Mouse (Mus musculus): ENCODE data around the gene Cebpe. TPM values are rescaled to one million over a fixed set of nuclear protein-coding genes. Genes with fewer than 3 reads are reported as not detected.

The Cebpe gene
- not detected for total RNA-seq (2018; cell fraction: chromatin; rRNA removed)
- under 1 TPM in 21 of 26 experiments, not detected in 5; 0.10 to 0.47 (median 0.19) TPM for total RNA-seq (2018; cell fraction: cytosol; rRNA removed)
- under 1 TPM in 5 of 26 experiments, not detected in 21; 0.44 to 0.98 (median 0.65) TPM for total RNA-seq (2018; cell fraction: nucleus; rRNA removed)
- 0.42 to 0.85 TPM in 2 of 3 replicates, not detected in the other for polyA plus RNA-seq (2018)

DNA sequence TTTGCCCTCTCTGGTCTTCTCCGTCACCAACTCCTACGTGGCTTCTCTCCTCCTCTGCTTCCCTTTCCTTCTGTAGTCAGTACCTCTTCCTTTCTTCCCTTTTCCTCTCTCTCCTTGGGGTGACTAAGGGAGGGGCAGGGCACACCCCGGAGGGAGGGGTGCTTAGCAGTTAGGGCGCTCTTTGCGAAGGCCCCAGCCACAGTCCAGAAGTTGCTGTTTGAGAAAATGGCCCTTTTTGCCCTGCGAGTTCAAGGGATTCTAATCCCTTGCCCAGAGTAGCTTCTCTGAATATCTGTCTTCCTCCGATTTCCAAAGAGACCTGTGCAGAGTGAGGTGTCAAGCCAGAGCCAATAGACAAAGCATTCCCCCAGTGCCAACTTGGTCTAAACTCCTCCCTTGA, at the start of gene Cebpe:
TSS of gene Cebpe (minus strand) at position 101 of the 400 bp plus-strand sequence.
- no peak within 1 kb of the TSS for H3K4me3 ChIP-seq (ENCODE audit: inconsistent target)
- H3K27ac ChIP-seq: peak within 1 kb of the TSS; percentile 61
- H3K79me2 ChIP-seq (ENCODE audit: inconsistent target): no peaks in the 10 kb centered on the region
- 47% methylated on average over 5 of the region's 7 CpGs for WGBS (ENCODE audit: missing documents)
- H3K36me3 ChIP-seq (ENCODE audit: inconsistent target): no peaks in the 10 kb centered on the region

DNA sequence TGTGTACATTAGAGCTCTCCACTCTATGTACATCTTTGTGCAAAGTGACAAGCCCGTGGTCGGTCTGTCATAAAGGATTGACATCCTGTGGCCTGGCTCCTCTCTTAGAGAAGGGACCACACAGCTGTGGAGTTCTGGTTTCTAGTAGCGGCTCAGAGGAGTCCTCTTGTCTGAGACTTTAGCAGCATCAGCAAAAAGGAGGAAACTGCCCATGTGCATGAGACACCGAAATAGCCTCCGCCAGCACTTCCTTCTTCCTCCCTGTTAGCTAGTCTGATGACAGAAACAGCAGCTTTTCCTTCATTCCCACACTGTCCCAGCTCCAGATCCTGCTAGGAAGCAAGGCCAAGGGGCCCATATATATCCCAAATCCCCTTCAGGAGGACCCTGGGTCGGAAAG, 44.4 kb upstream of the Cebpe start:
- peaks cover 21% of the 10 kb centered on the region; the same call in 1 of the 2 replicates for H3K36me3 ChIP-seq (ENCODE audit: inconsistent target)
- H3K27ac ChIP-seq: peak overlapping the region; percentile 96
- no peak overlapping the region for H3K4me3 ChIP-seq (ENCODE audit: inconsistent target)
- peaks cover 75% of the 10 kb centered on the region for H3K79me2 ChIP-seq (ENCODE audit: inconsistent target)
- WGBS (ENCODE audit: missing documents): 11% methylated on average over 6 of the region's 6 CpGs

DNA sequence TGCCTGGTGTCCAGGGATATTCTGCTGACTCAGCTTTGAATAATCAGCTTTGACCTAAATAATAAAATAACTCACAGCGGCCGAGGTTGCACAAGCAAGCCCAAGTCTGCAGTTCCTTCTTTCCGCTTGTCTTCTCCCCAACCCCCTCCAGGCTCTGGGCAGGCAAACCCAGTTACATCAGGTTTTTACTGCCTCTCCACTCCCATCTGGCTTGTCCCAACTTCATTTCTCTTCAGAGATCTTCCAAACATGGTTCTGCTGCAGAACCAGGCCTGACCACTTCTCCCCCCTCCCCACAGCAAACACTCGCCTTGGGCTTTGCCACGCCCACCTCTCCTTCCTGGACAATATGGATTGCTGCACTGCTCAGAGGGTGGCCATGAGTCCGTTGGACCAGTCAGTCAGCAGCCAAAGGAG, 42.6 kb upstream of the Cebpe start:
- H3K79me2 ChIP-seq (ENCODE audit: inconsistent target): peaks cover 63% of the 10 kb centered on the region
- 7% methylated on average over 6 of the region's 6 CpGs for WGBS (ENCODE audit: missing documents)
- peaks cover 20% of the 10 kb centered on the region; the same call in 1 of the 2 replicates for H3K36me3 ChIP-seq (ENCODE audit: inconsistent target)
- peak overlapping the region; percentile 96 for H3K27ac ChIP-seq
- H3K4me3 ChIP-seq (ENCODE audit: inconsistent target): no peak overlapping the region

DNA sequence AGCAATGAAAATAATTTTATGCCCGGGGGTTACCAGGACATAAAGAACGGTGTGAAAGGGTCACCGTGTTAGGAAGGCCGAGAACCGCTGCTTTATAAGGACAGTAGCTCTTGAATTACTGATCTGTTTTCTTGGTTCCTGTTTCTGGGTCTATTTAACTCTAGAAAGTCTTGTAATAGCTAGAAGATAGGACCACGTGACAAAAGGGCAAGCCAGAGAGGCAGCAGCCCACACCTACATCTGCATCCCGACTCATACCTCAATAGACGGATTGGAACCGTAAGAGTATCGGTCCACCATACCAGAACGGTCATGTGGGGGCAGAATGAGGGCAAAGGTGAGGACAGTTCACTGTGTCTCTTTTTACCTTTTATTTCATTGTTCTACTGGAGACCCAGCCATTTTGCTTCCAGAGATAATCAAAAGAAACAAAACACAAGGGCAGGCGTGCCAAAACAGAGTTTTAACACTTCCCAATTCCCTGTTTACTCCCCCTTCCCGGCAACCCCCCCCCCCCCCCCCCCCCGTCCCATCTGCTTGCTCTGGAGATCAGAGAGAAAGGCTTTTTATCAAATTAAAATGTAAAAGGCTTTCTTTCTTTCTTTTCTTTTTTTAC, 42.1 kb upstream of the Cebpe start:
- Histone ChIP-seq H3K27ac (peak overlapping the region; percentile 96), H3K36me3 (ENCODE audit: inconsistent target) (peaks cover 15% of the 10 kb centered on the region; the same call in 1 of the 2 replicates), H3K79me2 (ENCODE audit: inconsistent target) (peaks cover 58% of the 10 kb centered on the region), H3K4me3 (ENCODE audit: inconsistent target) (no peak overlapping the region)
- 53% methylated on average over 11 of the region's 14 CpGs for WGBS (ENCODE audit: missing documents)

DNA sequence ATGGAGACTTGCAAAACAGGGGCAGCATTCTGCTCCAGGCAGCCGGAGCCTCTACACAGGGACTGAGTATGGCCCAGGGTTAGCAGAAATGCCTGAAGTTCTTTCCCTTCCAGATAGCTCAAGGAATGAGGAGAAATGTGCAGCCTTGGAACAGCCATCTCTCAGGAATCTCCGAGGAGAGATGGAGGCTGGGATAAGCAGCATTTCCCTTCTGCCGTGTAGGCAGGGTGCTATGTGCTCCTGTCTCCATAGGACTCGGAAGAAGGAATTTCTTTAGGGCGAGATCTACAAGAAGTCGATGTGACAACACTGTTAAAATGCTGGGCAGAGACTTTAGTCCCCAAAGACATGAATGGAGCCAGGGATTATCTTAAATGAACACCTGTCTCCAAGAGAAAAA, 41.0 kb upstream of the Cebpe start:
- Histone ChIP-seq H3K27ac (peak overlapping the region; percentile 96), H3K4me3 (ENCODE audit: inconsistent target) (no peak overlapping the region), H3K36me3 (ENCODE audit: inconsistent target) (peaks cover 3% of the 10 kb centered on the region; the same call in 1 of the 2 replicates), H3K79me2 (ENCODE audit: inconsistent target) (peaks cover 46% of the 10 kb centered on the region)
- 94% methylated on average over 6 of the region's 6 CpGs for WGBS (ENCODE audit: missing documents)

DNA sequence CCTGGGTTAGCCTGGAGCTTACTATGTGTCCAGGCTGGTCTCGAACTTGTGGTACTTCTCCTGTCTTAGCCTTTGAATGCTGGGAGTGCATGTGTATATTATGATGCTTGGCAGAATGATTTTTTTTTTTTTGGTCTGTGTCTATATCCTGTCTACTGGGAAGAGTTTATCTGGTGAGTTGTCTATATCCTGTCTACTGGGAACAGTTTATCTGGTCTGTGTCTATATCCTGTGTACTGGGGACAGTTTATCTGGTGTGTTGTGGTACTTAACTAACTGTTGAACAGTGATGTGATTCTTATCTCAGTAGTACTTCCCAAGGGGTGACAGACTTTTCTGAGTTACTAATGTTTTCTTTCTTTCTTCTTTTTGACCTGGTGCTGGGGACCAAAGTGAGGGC, 39.8 kb upstream of the Cebpe start:
- H3K36me3 ChIP-seq (ENCODE audit: inconsistent target): 0 out of 2 replicates have a peak, but pooled peaks cover 5% of the 10 kb centered on the region
- H3K27ac ChIP-seq: no peak overlapping the region
- H3K4me3 ChIP-seq (ENCODE audit: inconsistent target): no peak overlapping the region
- 100% methylated on average over 1 of the region's 1 CpGs for WGBS (ENCODE audit: missing documents)
- H3K79me2 ChIP-seq (ENCODE audit: inconsistent target): peaks cover 42% of the 10 kb centered on the region

DNA sequence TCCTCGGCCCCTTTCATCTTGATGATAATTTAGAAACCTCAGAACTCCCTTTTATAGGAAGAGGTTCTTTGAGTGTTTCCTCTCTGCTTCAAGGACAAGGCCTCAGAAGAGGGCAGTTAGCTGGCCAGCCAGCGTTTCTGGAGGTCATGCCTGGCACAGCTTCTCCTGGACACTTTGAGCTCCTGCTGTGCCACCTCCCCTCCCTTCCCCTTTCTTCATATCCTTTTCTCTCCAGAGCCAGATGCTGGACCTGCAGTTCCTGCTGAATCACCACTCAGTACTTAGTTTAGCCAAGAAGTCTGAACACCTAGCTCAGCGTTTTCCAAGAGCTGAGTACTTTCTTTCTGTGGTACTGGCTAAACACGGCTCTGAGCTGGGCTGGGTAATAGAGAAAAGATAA, 37.3 kb upstream of the Cebpe start:
- peak overlapping the region; percentile 92 for H3K27ac ChIP-seq
- peaks cover 14% of the 10 kb centered on the region; the same call in 1 of the 2 replicates for H3K36me3 ChIP-seq (ENCODE audit: inconsistent target)
- 15% methylated on average over 4 of the region's 4 CpGs for WGBS (ENCODE audit: missing documents)
- no peak overlapping the region for H3K4me3 ChIP-seq (ENCODE audit: inconsistent target)
- peaks cover 48% of the 10 kb centered on the region for H3K79me2 ChIP-seq (ENCODE audit: inconsistent target)

DNA sequence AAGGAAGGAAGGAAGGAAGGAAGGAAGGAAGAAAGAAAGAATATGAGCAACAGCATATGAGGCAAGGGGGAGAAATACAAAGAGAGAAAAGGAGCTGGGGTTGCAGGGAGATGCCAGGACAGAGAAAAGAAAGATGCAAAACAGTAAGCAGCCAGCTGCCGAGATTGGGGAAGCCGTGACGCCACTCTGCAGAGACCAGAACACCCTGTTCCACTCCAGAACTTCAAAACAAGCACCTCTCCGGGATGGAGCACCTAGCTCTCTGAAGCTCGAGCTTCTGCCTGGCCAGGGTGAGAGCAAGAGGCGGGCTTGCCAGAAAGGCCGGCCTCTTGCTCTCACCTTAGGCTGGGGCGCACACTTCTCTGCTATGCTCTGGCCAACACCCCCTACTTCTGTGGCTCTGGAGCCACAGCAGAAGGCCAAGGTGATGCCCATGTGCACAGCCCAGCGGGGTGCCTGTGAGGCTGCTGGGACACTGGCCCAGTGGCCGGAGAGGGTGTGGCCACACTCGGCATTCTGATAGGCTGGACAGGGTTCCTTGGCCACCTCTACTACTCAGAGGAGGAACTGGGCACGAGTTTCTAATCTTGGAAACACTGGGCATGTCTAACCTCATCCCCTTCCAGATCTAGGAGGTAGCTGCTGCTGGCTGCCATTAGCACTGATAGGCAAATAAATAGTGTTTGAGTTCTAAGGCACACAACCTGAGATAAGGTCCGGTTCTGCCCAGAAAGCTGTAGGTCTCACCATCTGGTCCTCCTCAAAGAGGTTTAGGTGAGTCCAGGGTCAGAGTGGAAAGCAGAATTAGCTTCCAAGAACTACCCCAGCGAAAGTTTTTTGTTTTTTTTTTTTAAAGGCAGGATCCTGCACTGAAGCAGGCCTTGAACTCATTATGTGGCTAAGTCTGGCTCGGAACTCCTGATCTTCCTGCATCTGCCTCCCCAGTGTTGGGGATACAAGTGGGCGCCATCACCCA, 36.3 kb upstream of the Cebpe start:
- Histone ChIP-seq H3K27ac (peak overlapping the region; percentile 92), H3K36me3 (ENCODE audit: inconsistent target) (peaks cover 19% of the 10 kb centered on the region; the same call in 1 of the 2 replicates)
- WGBS (ENCODE audit: missing documents): 88% methylated on average over 14 of the region's 16 CpGs

DNA sequence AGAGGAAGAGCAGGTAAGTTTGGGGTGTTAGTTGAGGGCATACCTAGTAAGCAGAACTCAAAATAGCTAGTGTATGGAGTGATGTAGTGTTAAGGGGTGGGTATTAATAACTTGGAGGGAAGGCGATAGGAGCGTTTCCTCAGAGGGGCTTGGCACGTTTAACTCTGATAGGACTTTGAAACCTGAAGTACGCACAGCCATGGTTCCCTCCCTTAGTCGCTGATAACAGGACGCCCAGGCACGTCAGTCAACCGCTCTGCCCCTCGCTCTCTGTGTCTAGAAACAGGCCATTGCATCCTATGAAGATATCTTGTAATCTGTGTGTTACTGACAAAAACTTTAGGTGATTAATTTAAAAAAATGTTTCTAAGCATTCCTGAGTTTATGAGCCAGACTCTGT, 34.1 kb upstream of the Cebpe start:
- no peak overlapping the region for H3K4me3 ChIP-seq (ENCODE audit: inconsistent target)
- H3K79me2 ChIP-seq (ENCODE audit: inconsistent target): peaks cover 36% of the 10 kb centered on the region
- 96% methylated on average over 9 of the region's 9 CpGs for WGBS (ENCODE audit: missing documents)

More for the DNA sequence above, 36.3 kb upstream of the Cebpe start:
- Histone ChIP-seq H3K79me2 (ENCODE audit: inconsistent target) (peaks cover 44% of the 10 kb centered on the region), H3K4me3 (ENCODE audit: inconsistent target) (no peak overlapping the region)

DNA sequence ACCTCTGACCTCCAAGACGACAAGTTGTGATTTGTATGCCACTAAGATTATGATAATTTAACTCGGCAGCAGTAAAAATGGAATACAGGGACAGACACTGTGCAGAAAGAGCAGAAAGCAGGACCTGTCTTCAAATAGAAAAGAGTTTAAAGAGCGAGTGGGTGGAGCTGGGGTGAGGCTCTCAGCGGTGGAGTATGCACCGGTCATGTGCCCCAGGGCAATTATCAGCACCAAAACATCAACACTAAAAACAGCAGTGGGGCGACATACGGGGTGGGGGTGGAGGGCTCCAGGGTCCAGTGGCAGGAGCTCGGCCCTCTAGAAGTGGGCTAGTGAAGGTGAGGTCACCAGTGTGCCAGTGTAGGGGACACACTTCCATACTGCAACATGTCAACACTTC, 32.5 kb upstream of the Cebpe start:
- peaks cover 33% of the 10 kb centered on the region; the same call in 1 of the 2 replicates for H3K79me2 ChIP-seq (ENCODE audit: inconsistent target)
- no peak overlapping the region for H3K4me3 ChIP-seq (ENCODE audit: inconsistent target)
- H3K27ac ChIP-seq: no peak overlapping the region
- peaks cover 23% of the 10 kb centered on the region; the same call in 1 of the 2 replicates for H3K36me3 ChIP-seq (ENCODE audit: inconsistent target)
- 98% methylated on average over 8 of the region's 8 CpGs for WGBS (ENCODE audit: missing documents)

More for the DNA sequence above, 34.1 kb upstream of the Cebpe start:
- H3K27ac ChIP-seq: no peak overlapping the region
- H3K36me3 ChIP-seq (ENCODE audit: inconsistent target): peaks cover 23% of the 10 kb centered on the region; the same call in 1 of the 2 replicates

DNA sequence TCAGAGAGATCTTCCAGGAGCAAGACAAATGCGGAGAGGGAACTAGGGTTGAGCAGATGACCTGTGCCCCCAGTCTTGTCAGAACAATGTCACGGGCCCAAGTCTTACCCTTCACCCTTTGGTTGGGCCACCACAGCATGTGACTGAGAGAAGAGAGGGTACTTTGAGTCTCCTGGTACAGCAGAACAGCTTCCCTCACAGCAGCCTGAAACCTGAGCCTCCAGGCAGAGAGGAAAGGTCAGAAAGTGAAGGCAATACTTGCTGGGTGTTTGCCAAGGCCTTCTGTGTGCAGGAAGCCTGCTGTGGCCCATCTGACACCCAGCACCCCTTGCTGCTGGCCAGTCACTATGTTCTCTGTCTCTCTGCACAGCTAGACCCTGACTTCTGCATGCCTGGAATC, 30.4 kb upstream of the Cebpe start:
- WGBS (ENCODE audit: missing documents): 84% methylated on average over 2 of the region's 2 CpGs
- H3K27ac ChIP-seq: no peak overlapping the region
- no peak overlapping the region for H3K4me3 ChIP-seq (ENCODE audit: inconsistent target)

DNA sequence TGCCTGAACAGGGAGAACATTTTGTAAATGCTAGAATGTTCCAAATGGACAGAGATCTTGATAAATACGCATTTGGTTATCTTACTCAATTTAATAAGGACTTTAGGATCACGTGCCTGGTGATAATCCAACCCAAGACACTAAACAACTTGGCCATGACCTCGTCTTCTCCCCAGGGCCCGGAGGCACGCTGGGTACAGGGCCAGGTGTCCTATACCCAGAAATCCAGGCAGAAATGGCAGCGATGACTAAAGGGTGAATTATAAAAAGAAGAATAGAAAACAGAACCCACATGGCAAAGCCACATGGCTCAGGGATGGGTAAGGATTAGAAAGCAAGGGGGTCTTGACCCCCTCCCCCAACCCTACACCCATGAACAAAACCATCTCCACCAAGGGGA, 29.7 kb upstream of the Cebpe start:
- WGBS (ENCODE audit: missing documents): 97% methylated on average over 6 of the region's 6 CpGs
- Histone ChIP-seq H3K36me3 (ENCODE audit: inconsistent target) (peaks cover 27% of the 10 kb centered on the region; the same call in 1 of the 2 replicates), H3K4me3 (ENCODE audit: inconsistent target) (no peak overlapping the region), H3K79me2 (ENCODE audit: inconsistent target) (peaks cover 27% of the 10 kb centered on the region; the same call in 1 of the 2 replicates), H3K27ac (no peak overlapping the region)

More for the DNA sequence above, 30.4 kb upstream of the Cebpe start:
- Histone ChIP-seq H3K36me3 (ENCODE audit: inconsistent target) (peaks cover 30% of the 10 kb centered on the region; the same call in 1 of the 2 replicates), H3K79me2 (ENCODE audit: inconsistent target) (peaks cover 33% of the 10 kb centered on the region; the same call in 1 of the 2 replicates)

DNA sequence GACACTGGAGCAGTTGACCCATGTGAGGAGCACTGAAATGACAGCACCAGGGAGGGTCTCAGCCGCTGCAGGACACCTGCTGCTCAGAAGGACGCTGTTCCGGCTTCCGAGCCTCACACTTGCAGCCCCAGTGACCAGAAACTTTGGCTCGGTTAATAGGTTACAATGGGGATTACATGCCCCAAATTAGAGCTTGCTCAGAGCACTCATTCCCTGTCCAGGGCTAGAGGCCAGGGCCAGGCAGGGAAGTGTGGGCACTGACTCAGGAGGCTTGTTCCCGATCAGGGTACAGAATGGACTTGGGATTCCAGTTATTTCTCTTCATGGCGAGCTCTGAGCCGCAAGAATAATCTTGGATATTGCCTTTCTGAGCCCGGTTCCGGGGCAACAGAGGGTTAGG, 25.7 kb upstream of the Cebpe start:
- no peak overlapping the region for H3K4me3 ChIP-seq (ENCODE audit: inconsistent target)
- WGBS (ENCODE audit: missing documents): 99% methylated on average over 10 of the region's 10 CpGs
- H3K79me2 ChIP-seq (ENCODE audit: inconsistent target): peaks cover 13% of the 10 kb centered on the region; the same call in 1 of the 2 replicates
- no peak overlapping the region for H3K27ac ChIP-seq
- H3K36me3 ChIP-seq (ENCODE audit: inconsistent target): peaks cover 21% of the 10 kb centered on the region; the same call in 1 of the 2 replicates
